Mouse (Mus musculus) 416B (cell line): ENCODE data around the gene Ubtd2.

ENCODE experiments used
- DNase-seq: peaks from one replicate; pipeline ENCODE4 v3.0.0; 2011; ENCODE audit warnings: low read depth

The Ubtd2 gene

DNA sequence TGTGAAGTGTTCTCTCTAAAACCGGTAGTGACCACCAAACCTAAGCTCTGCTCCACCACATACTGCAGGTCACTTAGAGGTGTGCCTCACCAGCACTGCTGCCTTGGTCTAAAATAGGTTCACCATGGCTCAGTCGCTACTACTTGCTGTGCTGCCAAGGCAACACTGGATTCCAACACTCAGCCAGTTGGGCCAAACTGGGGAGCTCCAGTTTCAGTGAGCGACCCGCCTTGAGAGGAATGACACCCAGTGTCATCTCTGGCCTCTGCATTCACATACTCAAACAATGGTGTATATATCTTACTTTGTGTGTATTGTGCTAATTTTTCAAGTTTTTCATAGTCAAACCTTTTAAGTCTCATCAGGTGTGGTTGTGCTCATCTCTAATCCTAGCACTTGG, 63.6 kb downstream of the Ubtd2 start:
- DNase-seq: no peak

DNA sequence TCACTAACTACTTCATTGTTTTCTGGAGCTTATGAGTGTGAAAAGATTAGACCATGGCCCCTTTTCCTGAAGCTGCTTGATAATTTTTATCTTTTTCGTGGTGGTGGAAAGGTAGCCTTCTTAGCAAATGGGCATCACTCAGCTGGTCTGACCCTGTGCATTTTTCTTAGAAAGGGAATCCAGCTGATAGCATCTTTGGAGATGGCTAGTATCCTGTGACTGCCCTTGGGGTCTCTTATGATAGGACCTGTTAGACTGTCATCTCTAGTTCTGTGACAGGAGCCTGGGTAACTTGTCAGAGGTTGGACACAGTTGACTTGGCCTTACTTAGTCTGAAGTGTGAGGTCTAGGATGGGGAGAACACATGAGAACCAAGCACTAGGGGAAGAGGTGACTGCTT, 64.2 kb downstream of the Ubtd2 start:
- DNase-seq: no peak

DNA sequence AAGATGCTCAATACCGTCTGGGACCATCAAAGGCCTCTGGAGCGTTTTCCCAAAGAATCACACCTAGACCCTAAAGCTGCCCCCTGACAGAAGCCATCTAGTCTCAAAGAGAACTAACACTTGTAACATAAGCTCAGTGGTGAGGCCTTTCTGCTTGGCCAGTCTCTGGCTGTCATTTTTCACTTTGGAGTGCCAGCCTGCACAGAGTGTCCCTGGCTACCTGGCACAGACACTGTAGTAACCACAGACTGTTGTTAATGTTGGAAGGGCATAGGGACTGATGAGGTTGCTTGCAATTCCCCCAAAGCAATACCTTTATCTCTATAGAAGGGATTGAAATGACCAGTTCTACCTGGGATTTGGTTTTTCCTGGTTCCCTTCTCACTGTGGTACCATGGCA, 66.1 kb downstream of the Ubtd2 start:
- DNase-seq: no peak

DNA sequence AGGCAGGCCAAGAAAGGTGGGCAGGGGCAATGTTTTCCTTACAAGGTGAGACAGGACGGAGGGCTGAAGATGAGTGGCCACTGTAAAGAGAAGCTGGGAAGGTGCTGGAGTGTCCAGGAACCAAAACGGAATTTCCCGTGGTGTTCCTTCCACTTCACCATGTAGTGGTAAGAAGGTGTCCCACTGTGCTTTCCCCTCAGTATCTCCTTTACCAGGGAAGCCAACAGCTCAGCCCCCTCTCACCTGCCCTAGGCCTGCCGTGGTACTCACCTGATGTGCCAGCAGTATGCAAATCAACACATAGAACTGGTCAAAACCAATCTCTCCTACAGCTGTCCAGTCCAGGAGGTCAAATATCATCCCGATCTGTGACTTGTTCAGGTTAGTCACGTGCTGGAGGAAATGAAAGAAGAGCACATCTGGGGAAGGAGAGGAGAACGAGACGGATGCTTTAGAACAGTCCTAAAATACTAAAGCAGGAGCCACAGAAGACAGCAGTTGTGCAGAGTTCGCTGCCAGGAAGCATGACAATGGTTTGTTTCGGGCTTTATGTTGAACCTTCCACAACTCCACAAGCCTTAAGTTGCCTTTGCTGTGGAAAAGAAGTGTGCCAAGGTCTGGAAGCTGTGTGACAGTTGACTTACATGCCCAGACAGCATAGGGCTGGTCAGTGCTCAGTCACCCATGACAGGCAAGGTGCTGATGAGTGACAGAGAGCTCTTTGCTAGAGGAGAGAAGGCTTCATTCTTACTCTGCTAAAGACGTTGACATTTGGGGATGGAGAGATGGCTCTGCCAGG, 69.2 kb downstream of the Ubtd2 start:
- no peak for DNase-seq

DNA sequence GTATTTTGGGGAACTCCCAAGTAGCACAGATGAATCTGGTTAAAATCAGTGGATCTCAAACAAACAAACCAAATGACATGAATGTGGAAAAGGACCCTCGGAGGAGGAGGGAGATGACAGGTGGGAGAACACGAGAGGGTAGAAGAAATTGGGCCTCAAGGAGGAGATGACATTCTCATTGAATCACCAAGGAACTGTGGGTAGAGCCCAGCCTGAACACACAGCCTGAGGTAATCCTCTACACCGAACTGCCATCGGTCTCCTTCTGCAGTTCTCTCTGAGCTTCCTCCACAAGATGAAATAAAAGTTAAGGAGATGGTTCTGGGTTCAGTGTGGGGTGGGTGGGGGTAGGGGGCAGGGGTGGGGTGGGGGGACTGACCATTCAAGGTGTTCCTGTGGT, 71.8 kb downstream of the Ubtd2 start:
- no peak for DNase-seq

DNA sequence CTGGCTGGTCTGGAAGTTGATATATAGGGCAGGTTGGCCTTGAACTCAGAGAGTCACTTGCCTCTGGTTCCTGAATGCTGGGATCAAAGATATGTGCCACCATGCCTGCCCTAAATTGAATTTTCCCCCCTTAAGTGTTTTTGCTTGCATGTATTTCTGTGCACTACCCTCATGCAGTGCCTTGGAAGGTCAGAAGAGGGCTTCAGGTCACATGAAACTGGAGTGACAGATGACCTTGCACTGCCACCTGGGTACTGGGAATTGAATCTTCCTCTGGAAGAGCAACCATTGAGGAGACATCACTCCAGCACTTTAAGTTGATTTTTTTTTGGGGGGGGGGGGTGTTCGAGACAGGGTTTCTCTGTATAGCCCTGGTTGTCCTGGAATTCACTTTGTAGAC, 75.0 kb downstream of the Ubtd2 start:
- peak; percentile 71 for DNase-seq

DNA sequence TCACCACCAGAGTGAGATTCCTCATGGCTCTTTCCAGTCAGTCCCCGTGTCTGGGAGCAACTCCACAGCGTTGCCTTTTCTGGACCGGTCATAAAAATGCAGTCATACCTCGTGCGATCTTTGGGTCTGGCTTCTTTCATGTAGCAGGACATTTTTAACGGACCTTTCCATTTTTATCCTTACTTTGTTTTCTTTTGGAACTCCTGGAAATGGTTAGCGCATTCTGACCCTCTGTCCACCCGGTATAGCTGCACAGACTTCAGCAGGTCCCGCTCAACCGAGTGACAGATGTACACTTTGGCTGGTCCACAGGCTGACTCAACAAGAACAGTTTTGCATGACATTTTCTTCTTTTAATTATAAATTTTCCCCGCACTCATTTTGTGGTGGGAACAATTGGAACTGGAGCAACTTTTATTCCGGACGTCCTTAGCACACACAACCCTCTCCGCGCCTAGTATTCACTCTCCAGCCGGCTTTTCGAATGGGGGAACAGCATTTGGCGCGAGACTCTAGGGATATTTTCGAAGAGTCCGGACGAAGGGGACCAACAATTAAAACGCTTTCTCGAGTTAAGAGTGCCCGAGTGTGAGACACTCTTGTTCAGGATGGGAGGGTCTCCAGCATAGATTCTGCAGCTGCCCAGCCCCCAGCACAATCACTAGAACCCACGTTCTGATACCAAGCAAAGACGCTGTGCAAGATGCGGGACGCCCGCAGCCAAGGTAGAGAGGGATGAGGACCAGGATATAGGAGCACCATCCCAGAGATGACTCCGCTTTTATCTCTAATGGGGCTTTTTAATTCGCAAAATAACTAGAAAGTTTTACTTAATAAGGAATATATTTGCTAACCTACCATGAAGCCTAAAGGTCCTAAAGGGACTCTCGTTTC, 76.9 kb downstream of the Ubtd2 start, which contains the start of gene Efcab9:
Gene Efcab9, minus strand, starts transcription at position 211 of the 894 bp plus-strand sequence.
- DNase-seq: no peak

DNA sequence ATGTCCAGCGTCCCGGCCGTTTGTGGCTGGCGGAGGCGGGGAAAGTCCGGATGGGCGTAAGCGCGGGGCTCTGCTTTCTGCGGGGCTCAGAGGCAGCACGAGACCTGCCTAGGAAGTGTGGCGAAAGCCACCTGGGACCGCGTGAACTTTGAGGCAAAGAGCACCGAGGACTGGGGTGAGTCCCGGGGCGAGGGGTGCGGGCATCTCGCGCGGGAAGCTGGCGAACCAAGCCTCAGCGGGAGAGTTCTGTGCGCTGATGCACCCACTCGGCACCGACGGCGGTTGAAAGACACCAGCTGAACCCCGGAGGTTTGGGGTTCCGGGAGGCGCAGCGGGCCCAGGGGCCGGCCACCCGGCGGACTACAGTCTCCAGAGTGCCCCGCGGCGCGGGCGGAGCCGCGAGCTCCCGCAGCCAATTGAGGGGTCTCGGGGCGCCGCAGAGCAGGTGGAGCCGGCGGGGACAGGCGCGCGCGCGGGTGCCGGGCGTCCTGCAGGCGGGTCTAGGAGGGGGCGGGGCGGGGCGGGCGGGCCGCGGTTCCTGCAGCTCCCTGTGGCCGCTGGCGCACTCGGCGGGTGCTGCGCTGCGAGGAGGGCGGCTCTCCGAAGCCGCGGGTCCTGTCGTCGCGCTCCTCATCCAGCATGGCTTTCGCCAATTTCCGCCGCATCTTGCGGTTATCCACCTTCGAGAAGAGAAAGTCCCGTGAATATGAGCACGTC, 77.8 kb downstream of the Ubtd2 start, which contains the start of gene Stk10:
Gene Stk10, plus strand, starts transcription at position 541 of the 717 bp plus-strand sequence.
- peak; percentile 86 for DNase-seq

DNA sequence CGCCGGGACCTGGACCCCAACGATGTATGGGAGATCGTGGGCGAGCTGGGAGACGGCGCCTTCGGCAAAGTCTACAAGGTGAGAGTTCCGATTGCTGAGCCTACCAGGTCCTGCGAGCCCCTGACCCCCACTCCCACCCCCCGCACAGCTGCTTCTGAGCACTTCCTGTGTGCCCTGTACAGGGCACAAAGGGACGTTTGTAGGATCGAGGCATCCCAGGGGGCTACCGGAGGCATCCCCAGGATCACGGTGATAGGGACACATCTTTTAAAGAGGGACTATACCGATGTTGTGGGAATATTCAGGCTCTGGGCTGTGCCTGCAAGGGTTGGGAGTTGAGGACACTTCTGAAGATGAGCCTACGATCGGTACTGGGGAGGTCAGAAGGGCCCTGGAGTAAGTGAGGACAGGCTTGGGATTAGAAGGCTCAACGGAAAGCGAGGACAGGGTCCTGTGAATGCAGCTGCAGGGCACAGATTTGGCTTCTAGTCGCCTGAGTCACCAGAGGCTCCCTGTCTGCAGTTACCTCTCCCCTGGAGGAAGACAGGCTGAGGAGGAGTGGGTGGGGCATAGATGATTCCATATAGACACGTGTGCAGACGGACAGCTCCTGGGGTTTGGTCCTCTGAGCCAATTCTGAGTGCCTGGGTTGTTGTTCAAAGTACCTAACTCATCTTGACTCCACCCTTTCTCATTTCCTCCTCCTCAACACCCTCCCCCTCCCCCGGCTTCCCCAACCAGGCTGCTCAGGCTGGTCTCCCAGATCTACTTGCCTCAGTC, 78.5 kb downstream of the Ubtd2 start:
- peak; percentile 87 for DNase-seq

DNA sequence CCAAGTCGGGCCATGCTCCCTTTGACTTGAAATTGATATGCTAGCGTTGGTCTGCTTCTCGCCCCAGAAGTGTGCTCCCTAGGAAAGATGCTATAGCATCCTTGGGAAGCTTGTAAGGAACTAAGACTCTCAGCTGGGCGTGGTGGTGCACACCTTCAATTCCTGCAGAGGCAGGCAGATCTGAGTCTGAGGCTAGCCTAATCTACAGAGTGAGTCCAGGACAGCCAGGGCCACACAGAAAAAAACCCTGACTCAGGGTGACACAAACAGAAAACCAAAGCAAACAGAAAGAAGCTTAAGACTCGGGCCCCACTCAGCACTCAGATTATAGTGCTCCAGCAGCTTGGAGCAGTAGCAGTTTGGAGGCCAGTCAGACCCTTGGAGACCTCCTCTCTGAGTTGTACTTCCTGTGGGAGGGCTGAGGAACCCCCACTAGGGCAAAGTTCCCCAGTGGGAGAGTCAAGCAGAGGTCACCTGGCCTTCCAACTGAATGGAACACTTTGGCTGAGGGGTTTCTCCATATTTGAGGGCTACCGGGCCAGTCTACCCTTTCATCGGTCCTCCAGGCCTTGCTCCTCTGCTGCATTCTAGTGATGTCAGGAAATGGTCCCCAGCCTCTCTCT, 79.4 kb downstream of the Ubtd2 start:
- DNase-seq: no peak

DNA sequence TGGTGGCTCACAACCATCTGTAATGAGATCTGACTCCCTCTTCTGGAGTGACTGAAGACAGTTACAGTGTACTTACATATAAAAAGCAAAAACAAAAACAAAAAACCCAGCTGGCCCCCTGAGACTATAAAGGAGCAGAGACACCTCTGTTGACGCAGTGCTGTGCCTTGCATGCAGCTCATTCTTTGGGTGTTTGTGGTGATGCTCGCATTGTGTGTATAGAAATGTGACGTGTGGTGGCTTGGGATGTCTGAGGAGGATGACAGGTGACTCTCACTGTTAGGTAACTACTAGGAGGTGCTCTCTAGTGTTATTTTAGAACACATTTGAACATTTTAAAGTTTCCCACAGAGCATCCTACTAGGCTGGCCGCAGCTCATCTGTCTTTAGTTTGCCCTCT, 80.5 kb downstream of the Ubtd2 start:
- DNase-seq: no peak

DNA sequence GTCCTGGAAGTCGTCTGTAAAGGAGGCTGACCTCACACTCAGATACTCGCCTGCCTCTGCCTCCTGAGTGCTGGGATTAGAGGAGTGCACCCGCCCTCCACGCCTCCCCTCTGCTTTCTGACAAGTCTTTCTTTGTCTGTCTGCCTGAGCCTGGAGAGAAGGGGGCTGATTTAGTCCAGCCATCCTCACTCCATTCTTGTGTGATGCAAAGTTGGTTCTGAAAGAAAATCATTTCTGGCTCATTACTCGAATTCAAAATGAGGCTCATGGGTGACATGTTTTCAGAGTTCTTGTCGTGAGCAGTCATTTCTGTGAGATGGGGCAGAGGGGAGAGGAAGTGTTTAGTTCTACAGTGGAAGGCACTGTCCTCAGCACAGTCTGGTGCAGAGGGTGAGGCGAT, 81.8 kb downstream of the Ubtd2 start:
- DNase-seq: no peak

DNA sequence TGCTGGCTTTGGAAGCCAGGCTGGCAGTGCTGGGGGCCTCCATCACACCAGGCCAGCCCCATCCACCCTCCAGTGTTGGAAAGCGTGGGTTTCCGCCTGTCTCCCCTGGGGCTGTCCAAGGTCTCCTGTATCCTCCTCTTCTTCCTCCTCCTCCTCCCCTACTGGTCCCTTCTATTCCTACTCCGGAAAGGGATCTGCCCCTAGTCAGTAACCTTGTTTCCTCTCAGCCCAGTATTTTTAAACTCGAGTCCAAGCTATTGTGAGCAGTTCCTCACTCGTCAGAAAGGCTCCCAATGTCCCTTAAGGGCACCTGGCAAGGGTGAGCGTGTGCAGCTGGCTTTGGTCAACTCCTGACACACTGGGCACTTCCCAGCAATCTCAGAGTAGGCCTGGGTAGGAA, 83.3 kb downstream of the Ubtd2 start:
- DNase-seq: no peak

DNA sequence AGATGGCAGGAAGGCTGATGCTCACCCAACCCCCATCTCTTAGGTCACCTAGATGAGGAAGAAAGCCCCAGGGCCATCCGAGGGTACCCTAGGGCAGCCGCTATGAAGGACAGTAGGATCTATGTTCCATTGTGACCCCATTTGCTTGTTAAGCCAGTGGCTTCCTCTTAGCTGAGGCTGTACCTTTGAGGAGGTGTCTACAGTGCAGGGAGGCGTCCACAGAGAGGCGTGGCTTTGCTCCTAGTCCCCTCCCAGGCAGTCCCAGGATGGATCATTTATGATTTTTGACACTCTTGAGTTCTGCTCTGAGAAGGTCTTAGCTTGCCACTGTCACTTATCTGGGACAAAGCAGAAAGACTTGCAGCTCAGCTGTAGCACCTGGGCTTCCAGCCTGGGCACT, 83.7 kb downstream of the Ubtd2 start:
- DNase-seq: no peak

DNA sequence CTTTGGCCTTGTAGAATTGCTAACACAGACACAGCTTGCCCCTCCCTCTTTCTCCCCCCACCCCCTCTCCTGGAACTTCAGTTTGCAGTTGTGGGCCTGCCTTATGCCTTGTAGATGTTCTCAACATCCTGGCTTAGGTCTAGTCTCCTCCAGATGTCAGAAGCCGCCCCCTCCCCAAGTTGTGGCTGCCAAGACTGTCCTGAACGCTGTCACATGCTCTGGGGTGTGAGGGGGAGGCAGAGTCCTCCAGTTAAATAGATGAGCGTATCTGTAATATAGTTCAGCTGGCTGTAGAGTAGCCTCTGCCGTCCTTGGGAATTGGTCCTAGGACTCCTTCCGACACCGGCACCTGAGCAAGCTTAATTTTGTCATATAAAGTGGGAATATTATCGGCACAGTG, 84.5 kb downstream of the Ubtd2 start:
- DNase-seq: no peak

DNA sequence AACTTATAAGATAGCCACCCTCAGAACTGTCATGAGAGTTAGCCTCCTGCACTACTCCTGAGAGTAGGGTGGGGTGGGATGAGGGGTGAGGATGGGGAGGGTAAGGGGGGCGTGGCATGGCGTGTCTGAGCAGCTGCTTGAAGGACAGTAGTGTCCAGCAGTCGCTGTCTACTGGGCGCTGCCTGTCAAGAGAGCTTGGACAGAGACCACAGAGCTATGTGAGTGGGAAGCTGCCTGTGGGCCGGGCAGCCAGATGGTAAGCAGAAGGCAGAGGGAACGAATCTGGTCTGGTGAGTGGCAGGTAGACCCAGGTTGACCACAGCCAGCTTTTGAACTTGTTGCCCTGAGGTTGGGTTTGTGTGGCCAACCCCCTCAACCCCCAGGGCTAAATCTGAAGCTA, 85.3 kb downstream of the Ubtd2 start:
- DNase-seq: no peak

DNA sequence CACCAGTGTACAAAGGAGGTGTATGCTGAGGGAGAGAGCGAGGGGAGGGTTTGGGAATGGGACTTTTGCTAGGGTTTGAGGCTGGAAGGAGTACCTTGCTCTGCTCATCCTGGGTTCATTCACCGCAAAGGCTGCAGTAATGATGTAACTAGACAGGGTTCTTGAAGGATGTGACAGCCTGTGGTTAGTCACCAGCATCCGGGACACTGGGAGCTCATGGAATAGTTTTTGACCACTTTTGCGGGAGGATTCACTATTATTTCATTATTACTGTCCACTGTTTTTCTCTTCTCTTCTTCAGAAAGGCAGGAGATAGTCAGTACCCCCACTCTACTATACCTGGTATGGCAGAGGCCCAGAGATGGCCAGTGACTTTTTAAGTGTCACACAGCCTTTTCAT, 87.0 kb downstream of the Ubtd2 start:
- peak; percentile 60 for DNase-seq

DNA sequence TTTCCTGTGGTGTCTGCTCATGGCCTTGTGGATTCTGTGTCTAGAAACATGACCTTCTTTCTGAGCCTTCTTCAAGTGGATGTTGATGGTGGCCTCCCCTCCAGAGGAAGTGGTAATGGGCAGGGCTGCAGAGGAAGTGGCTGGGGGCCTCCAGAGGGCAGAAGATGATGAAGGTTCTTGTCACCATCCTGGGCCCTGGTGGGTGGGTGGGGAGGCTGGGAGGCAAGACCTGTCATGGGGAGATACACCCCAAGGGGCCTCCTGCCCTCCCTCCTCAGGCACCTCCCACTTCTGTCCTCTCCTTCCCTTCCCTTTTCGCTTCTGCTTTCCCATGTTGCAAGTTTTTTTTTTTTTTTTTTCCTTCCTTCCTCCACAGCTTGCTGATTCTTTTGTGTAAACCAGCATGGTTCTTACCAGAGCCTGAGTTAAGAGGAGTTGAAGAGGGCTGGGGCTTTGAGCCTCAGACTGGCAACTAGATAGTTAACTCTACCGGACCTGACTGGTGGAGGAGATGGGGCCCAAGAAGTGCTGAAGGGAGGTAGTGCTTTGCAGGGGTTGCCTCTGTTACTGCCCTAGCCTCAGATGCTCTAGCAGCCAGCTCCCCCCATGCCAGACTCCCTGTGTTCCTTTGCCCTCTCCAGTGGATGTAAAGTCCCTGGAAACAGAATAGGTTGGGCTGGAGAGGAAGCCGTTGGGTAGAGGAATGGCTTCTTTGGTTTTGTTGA, 87.7 kb downstream of the Ubtd2 start:
- DNase-seq: peak; percentile 95

DNA sequence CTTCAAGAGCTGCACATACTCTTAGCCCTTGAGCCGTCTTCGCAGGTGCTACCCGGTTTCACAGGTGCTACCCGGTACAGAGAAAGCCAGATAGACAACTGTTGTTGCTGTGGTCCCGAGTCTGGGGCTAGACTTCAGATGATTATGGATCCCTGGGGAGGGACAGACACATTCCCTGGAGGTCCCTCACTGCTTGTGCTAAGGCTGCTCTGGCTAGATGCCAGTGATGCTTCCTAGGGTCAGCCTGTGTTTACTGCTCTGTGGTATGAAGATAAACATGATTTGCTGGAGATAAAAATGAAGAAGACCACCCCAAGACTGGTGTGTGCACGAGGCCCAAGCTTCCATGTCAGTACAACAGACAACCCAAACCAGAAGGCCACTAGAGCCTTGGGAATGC, 88.9 kb downstream of the Ubtd2 start:
- no peak for DNase-seq

DNA sequence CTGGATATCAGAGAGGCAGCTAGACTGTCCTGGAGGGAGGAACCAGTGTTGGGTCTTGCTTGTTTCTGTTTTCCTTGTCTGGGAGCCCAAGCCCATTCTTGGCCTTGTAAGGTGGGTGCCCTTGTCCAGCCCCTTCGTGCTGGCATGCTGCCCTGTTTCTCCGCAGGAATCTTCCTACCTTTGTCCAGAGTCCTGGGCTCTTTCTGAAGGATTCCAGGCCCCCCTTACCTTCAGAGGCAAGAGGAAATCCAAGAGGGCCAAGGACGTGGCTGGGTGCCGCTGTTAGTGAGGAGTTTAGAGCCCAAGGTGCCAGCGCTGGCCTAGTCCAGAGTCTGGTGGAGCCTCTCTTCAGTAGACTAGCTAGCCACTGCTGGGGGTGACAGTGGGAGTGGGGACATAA, 89.3 kb downstream of the Ubtd2 start:
- DNase-seq: no peak

DNA sequence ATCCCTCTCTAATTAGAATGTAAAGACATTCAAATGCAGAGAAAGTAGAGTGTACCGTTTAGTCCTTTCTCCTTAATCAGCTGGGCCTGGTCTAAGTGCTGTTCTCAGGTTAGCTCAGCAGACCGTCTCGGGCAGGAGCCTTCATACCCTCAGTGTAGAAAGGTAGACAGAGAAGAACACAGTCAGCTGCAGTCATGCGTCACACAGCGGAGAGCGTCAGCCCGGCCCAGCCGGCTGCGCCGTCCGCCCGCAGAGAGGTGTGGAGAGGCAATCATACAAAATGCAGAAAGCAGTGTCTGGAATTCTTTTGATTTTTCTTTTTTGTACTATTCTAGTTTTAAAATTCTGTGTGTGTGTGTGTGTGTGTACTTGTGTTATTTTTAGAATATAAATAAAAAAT, 90.4 kb downstream of the Ubtd2 start:
- no peak for DNase-seq
